Mouse (Mus musculus) MEL (cell line): ENCODE results near the gene Zkscan17. TPM values are rescaled to one million over a fixed set of nuclear protein-coding genes. Genes with fewer than 3 reads are reported as not detected.
A peak's percentile ranks its signal among the peaks of the same experiment; 100 is the strongest.

Experiments used
- DNase-seq: peaks from one replicate; pipeline ENCODE4 v3.0.0; 2011; ENCODE audit warnings: low read depth, low spot score
- H3K27ac ChIP-seq: 2 replicates; pipeline ENCODE4 v1.5.1; 2012; ENCODE audit warnings: low read depth, mild to moderate bottlenecking, control low read depth, low read length, moderate library complexity; ENCODE audit not compliant: control insufficient read depth
- H3K27me3 ChIP-seq, 2 experiments: fragments of 150-350 bp in 1 of 2; sonication (generic) in 1 of 2; 2 replicates each; pipeline ENCODE4 v1.6.1; 2012; ENCODE audit warnings: low read length in 2 of 2, mild to moderate bottlenecking in 2 of 2, improper control_type of control experiment in 1 of 2, moderate library complexity in 1 of 2; ENCODE audit not compliant: insufficient read depth in 2 of 2, control insufficient read depth in 1 of 2
- H3K36me3 ChIP-seq, 2 experiments: 2 replicates each; pipeline ENCODE4 v1.6.1; 2012 to 2014; ENCODE audit warnings: low read length in 2 of 2, improper control_type of control experiment in 1 of 2, inconsistent platforms in 1 of 2, mild to moderate bottlenecking in 1 of 2; ENCODE audit not compliant: insufficient read depth in 2 of 2, control insufficient read depth in 1 of 2
- H3K4me1 ChIP-seq, 2 experiments: fragments of 150-350 bp in 1 of 2; sonication (generic) in 1 of 2; 2 replicates each; pipeline ENCODE4 v1.6.1; 2012; ENCODE audit warnings: low read length in 2 of 2, improper control_type of control experiment in 1 of 2, mild to moderate bottlenecking in 1 of 2; ENCODE audit not compliant: insufficient read depth in 2 of 2, control insufficient read depth in 1 of 2
- H3K4me3 ChIP-seq, 2 experiments: fragments of 150-350 bp in 1 of 2; sonication (generic) in 1 of 2; 2 replicates each; pipeline ENCODE4 v1.5.1; 2012; ENCODE audit warnings: low read depth in 2 of 2, low read length in 2 of 2, mild to moderate bottlenecking in 2 of 2, moderate library complexity in 2 of 2, control low read depth in 1 of 2, improper control_type of control experiment in 1 of 2; ENCODE audit not compliant: control insufficient read depth in 1 of 2, insufficient read depth in 1 of 2
- H3K79me2 ChIP-seq: 2 replicates; pipeline ENCODE4 v1.6.1; 2012; ENCODE audit warnings: mild to moderate bottlenecking, low read length, moderate library complexity; ENCODE audit not compliant: control insufficient read depth, poor library complexity, insufficient read depth
- H3K9ac ChIP-seq: 2 replicates; pipeline ENCODE4 v1.6.1; 2012; ENCODE audit warnings: low read depth, mild to moderate bottlenecking, control low read depth, low read length, moderate library complexity; ENCODE audit not compliant: control insufficient read depth, poor library complexity, severe bottlenecking
- H3K9me3 ChIP-seq: fragments of 150-350 bp; sonication (generic); replicated peaks from 2 replicates; pipeline ENCODE4 v1.6.1; 2012; ENCODE audit warnings: mild to moderate bottlenecking, low read length, improper control_type of control experiment, moderate library complexity; ENCODE audit not compliant: insufficient read depth
- BHLHE40 ChIP-seq: IDR thresholded peaks from 2 replicates; pipeline ENCODE4 v1.6.1; 2012; ENCODE audit warnings: low read depth, mild to moderate bottlenecking, inconsistent platforms, low read length, improper control_type of control experiment, borderline replicate concordance
- CHD1 ChIP-seq: IDR thresholded peaks from 2 replicates; pipeline ENCODE4 v1.6.1; 2012; ENCODE audit warnings: low read depth, mild to moderate bottlenecking, inconsistent platforms, low read length, improper control_type of control experiment
- CHD2 ChIP-seq: IDR thresholded peaks from 2 replicates; pipeline ENCODE4 v1.6.1; 2011; ENCODE audit warnings: low read length, improper control_type of control experiment
- CTCF ChIP-seq, 3 experiments: IDR thresholded peaks in 2 of 3; conservative IDR thresholded peaks in 1 of 3; 2 replicates each; pipeline ENCODE4 v1.5.1; 2011 to 2012; ENCODE audit warnings: low read length in 3 of 3, low read depth in 2 of 3, mild to moderate bottlenecking in 2 of 3, improper control_type of control experiment in 1 of 3, inconsistent platforms in 1 of 3, mixed read lengths in 1 of 3, moderate library complexity in 1 of 3; ENCODE audit not compliant: control insufficient read depth in 1 of 3, insufficient read depth in 1 of 3, poor library complexity in 1 of 3, severe bottlenecking in 1 of 3
- E2F4 ChIP-seq: IDR thresholded peaks from 2 replicates; pipeline ENCODE4 v1.6.1; 2011; ENCODE audit warnings: low read depth, low read length, improper control_type of control experiment, borderline replicate concordance
- ELF1 ChIP-seq: IDR thresholded peaks from 2 replicates; pipeline ENCODE4 v1.6.1; 2014; ENCODE audit warnings: low read depth, mild to moderate bottlenecking, inconsistent platforms, low read length, improper control_type of control experiment, moderate library complexity
- EP300 ChIP-seq, 2 experiments: IDR thresholded peaks; 2 replicates each; pipeline ENCODE4 v1.6.1; 2011; ENCODE audit warnings: improper control_type of control experiment in 2 of 2, low read length in 2 of 2, low read depth in 1 of 2, mild to moderate bottlenecking in 1 of 2
- ETS1 ChIP-seq: IDR thresholded peaks from 2 replicates; pipeline ENCODE4 v1.6.1; 2012; ENCODE audit warnings: low read depth, mild to moderate bottlenecking, inconsistent platforms, low read length, improper control_type of control experiment, moderate library complexity
- GABPA ChIP-seq: IDR thresholded peaks from 2 replicates; pipeline ENCODE4 v1.6.1; 2012; ENCODE audit warnings: low read depth, mild to moderate bottlenecking, inconsistent platforms, low read length, improper control_type of control experiment, moderate library complexity
- HCFC1 ChIP-seq: IDR thresholded peaks from 2 replicates; pipeline ENCODE4 v1.6.1; 2012; ENCODE audit warnings: low read depth, mild to moderate bottlenecking, inconsistent platforms, low read length, improper control_type of control experiment, moderate library complexity
- JUND ChIP-seq: IDR thresholded peaks from 2 replicates; pipeline ENCODE4 v1.6.1; 2011; ENCODE audit warnings: low read depth, mild to moderate bottlenecking, improper control_type of control experiment, low read length
- MAFK ChIP-seq: IDR thresholded peaks from 2 replicates; pipeline ENCODE4 v1.6.1; 2011; ENCODE audit warnings: low read depth, mild to moderate bottlenecking, low read length, improper control_type of control experiment, borderline replicate concordance
- MAX ChIP-seq: IDR thresholded peaks from 2 replicates; pipeline ENCODE4 v1.6.1; 2011; ENCODE audit warnings: low read length, improper control_type of control experiment
- MEF2A ChIP-seq: IDR thresholded peaks from 2 replicates; pipeline ENCODE4 v1.6.1; 2014; ENCODE audit warnings: low read depth, mild to moderate bottlenecking, inconsistent platforms, low read length, improper control_type of control experiment; ENCODE audit not compliant: poor library complexity, insufficient replicate concordance, severe bottlenecking; ENCODE audit errors: extremely low read depth
- MYC ChIP-seq: IDR thresholded peaks from 2 replicates; pipeline ENCODE4 v1.6.1; 2011; ENCODE audit warnings: low read depth, mild to moderate bottlenecking, low read length, improper control_type of control experiment, moderate library complexity
- NELFE ChIP-seq: IDR thresholded peaks from 2 replicates; pipeline ENCODE4 v1.6.1; 2011; ENCODE audit warnings: low read depth, low read length, improper control_type of control experiment
- NRF1 ChIP-seq: IDR thresholded peaks from 2 replicates; pipeline ENCODE4 v1.6.1; 2014; ENCODE audit warnings: low read depth, mild to moderate bottlenecking, inconsistent platforms, low read length, improper control_type of control experiment, moderate library complexity; ENCODE audit not compliant: poor library complexity, insufficient read depth, severe bottlenecking
- POLR2AphosphoS2 ChIP-seq: IDR thresholded peaks from 2 replicates; pipeline ENCODE4 v1.6.1; 2011; ENCODE audit warnings: low read length, improper control_type of control experiment
- POLR2AphosphoS5 ChIP-seq: IDR thresholded peaks from 2 replicates; pipeline ENCODE4 v1.6.1; 2012; ENCODE audit warnings: low read depth, borderline replicate concordance, mild to moderate bottlenecking, inconsistent platforms, low read length, moderate library complexity, mixed read lengths
- RAD21 ChIP-seq: IDR thresholded peaks from 2 replicates; pipeline ENCODE4 v1.6.1; 2011; ENCODE audit warnings: mild to moderate bottlenecking, low read depth, low read length, improper control_type of control experiment
- RCOR1 ChIP-seq: IDR thresholded peaks from 2 replicates; pipeline ENCODE4 v1.6.1; 2012; ENCODE audit warnings: low read depth, mild to moderate bottlenecking, inconsistent platforms, low read length, improper control_type of control experiment
- SIN3A ChIP-seq: IDR thresholded peaks from 2 replicates; pipeline ENCODE4 v1.6.1; 2012; ENCODE audit warnings: low read length, improper control_type of control experiment, inconsistent platforms
- SMC3 ChIP-seq: IDR thresholded peaks from 2 replicates; pipeline ENCODE4 v1.6.1; 2011; ENCODE audit warnings: low read depth, low read length, improper control_type of control experiment
- TCF12 ChIP-seq: IDR thresholded peaks from 2 replicates; pipeline ENCODE4 v1.6.1; 2014; ENCODE audit warnings: low read depth, mild to moderate bottlenecking, inconsistent platforms, low read length, improper control_type of control experiment, moderate library complexity
- USF1 ChIP-seq: IDR thresholded peaks from 2 replicates; pipeline ENCODE4 v1.6.1; 2014; ENCODE audit warnings: low read depth, mild to moderate bottlenecking, inconsistent platforms, low read length, improper control_type of control experiment, moderate library complexity
- ZKSCAN1 ChIP-seq: IDR thresholded peaks from 2 replicates; pipeline ENCODE4 v1.6.1; 2012; ENCODE audit warnings: low read depth, mild to moderate bottlenecking, inconsistent platforms, low read length, improper control_type of control experiment, moderate library complexity
- ZMIZ1 ChIP-seq: IDR thresholded peaks from 2 replicates; pipeline ENCODE4 v1.6.1; 2012; ENCODE audit warnings: low read depth, mild to moderate bottlenecking, inconsistent platforms, low read length, improper control_type of control experiment, moderate library complexity
- polyA plus RNA-seq, 2 experiments: library from polyadenylated mRNA; stranded (reverse) in 1 of 2; unstranded in 1 of 2; fragments of >175 nt in 1 of 2; fragments of >200 nt in 1 of 2; gene quantifications; 2 replicates each; pipeline versions ENCODE4 v1.2.1 to v1.2.4; 2012; ENCODE audit warnings: low replicate concordance in 2 of 2, low read depth in 1 of 2; ENCODE audit not compliant: insufficient read length in 2 of 2, insufficient read depth in 1 of 2, missing spikeins in 1 of 2
- total RNA-seq: library from RNA; depleted of rRNA; stranded (reverse); fragments of 300-350 nt; gene quantifications from 2 replicates; pipeline ENCODE4 v1.2.3, GENCODE M21; 2012

Gene Zkscan17
- total and polyA plus RNA-seq, 3 experiments = 31.7 to 49.6 TPM; not detected in 1

DNA sequence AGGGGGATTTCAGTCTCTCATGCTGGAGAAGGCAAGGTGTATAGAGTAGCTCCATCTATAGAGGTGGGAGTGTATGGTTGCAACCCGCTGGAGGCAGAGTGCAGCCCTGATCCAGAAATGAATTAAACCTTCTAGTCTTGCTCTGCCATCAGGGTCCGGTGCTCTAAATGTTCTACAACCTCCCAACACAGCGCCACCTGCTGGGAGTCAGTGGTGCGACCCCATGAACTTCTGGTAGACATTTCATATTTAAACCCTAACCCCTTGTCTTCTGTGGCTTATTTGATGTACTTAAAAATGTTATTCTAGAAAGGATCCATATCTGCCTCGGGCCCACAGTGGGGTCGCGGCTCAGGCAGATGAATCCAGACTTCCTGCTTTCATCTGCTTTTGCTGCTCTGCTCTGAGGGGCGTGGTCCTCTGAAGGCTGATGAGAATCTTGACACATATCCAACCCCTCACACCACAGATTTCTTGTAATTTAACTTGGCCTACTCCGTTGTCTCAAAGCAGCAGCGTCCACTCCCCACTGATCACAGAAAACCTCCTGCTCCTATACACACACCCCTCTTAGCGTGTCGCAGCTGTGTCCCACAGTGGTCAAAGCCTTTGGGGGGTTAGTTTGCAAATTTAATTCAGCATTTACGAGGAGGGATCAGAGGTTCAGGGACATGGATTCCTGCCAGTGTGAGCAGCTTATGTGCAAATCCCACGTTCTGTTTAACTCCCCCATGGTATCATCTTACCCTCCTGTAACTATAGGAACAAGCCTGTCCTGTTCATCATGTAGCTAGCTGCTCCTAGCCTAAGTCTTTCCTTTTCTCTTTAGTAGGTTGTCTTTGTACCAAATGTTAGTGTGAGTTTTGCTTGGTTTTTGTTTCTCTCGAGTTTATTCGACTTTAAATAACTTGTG lies 10.9 kb upstream of the Zkscan17 start:
- Histone ChIP-seq H3K9me3 (no peaks in the 10 kb centered on the region), H3K36me3 (peaks cover 0 to 13% of the 10 kb centered on the region in 2 experiments; a peak in 2 of 4 replicates), H3K27ac (peak overlapping the region; percentile 4), H3K79me2 (no peaks in the 10 kb centered on the region), H3K27me3 (no peaks in the 10 kb centered on the region; a peak in 1 of 4 replicates), H3K9ac (peak overlapping the region; percentile 51), H3K4me1 (peaks cover 0 to 25% of the 10 kb centered on the region in 2 experiments; a peak in 2 of 4 replicates), H3K4me3 (peak overlapping the region; percentile 62 to 72)
- DNase-seq = peak; percentile 80
- TF ChIP-seq POLR2AphosphoS5 = no peak
- TF ChIP-seq MEF2A = no peak
- no peak for TF ChIP-seq RAD21
- peak; percentile 41; the same call in 1 of the 2 replicates for TF ChIP-seq HCFC1
- no peak for TF ChIP-seq GABPA
- TF ChIP-seq MAFK = no peak
- TF ChIP-seq JUND = no peak
- TF ChIP-seq BHLHE40 = no peak
- TF ChIP-seq SIN3A = no peak
- TF ChIP-seq USF1 = no peak
- no peak for TF ChIP-seq EP300 (IDR thresholded peaks at IDR 0.05; ENCODE audit: low read depth in 1 of 2, low read length in 2 of 2)
- no peak for TF ChIP-seq E2F4
- TF ChIP-seq MYC = no peak
- no peak for TF ChIP-seq POLR2AphosphoS2
- TF ChIP-seq ETS1 = no peak
- TF ChIP-seq ELF1 = 0 out of 2 replicates have a peak, but pooled peaks have one; percentile 26
- no peak for TF ChIP-seq MAX
- TF ChIP-seq RCOR1 = 0 out of 2 replicates have a peak, but pooled peaks have one; percentile 8
- peak; percentile 87 to 88 (median 88) for TF ChIP-seq CTCF (IDR thresholded peaks at IDR 0.05 in 2 of 3, conservative IDR thresholded peaks at IDR 0.05 in 1 of 3; ENCODE audit: control insufficient read depth in 1 of 3, insufficient read depth in 1 of 3, low read depth in 2 of 3, low read length in 3 of 3, poor library complexity in 1 of 3, severe bottlenecking in 1 of 3)
- TF ChIP-seq CHD2 = no peak
- TF ChIP-seq NRF1 = no peak
- TF ChIP-seq NELFE = no peak
- TF ChIP-seq SMC3 = peak; percentile 48
- no peak for TF ChIP-seq TCF12
- TF ChIP-seq ZMIZ1 = no peak
- TF ChIP-seq CHD1 = no peak
- TF ChIP-seq ZKSCAN1 = no peak
